Mouse (Mus musculus) heart, adult 10 weeks (tissue): Measurements from ENCODE around the gene Got1. TPM values are rescaled to one million over a fixed set of nuclear protein-coding genes. Genes with fewer than 3 reads are reported as not detected.

Experiments used
- polyA plus RNA-seq: library from polyadenylated mRNA; stranded (reverse); fragments of 350-450 nt; fragmentation: Illumina TruSeq; extraction: RNeasy Lipid Tissue Mini Kit (QIAGEN cat#74804); gene quantifications from one replicate; pipeline ENCODE4 v1.2.3, GENCODE M21; 2014; ENCODE audit warnings: low read depth, low replicate concordance

The Got1 gene
- polyA plus RNA-seq = 982 TPM

GRCm38 (mm10) chr19:43524187-43525103 is at the start of gene Got1:
TSS of gene Got1 (minus strand) at chr19:43524605.

Other genes starting within 250 kb of the Got1 start
- not detected for gene Hpse2, start 136.2 kb downstream of the Got1 start, polyA plus RNA-seq
- not detected for gene Cnnm1, start 84.2 kb downstream of the Got1 start, polyA plus RNA-seq
- not detected for gene Nkx2-3, start 87.7 kb upstream of the Got1 start, polyA plus RNA-seq
- gene Slc25a28, start 150.3 kb upstream of the Got1 start, polyA plus RNA-seq = 43.9 TPM
- 0.55 TPM for gene Entpd7, start 165.1 kb upstream of the Got1 start, polyA plus RNA-seq
- 28.2 TPM for gene Cutc, start 228.4 kb upstream of the Got1 start, polyA plus RNA-seq
- 22.8 TPM for gene Cox15, start 228.4 kb upstream of the Got1 start, polyA plus RNA-seq